Mouse (Mus musculus): ENCODE measurements around the gene Rpl10a.

- TF ChIP-seq CTCF (IDR thresholded peaks at IDR 0.05; ENCODE audit: borderline replicate concordance, control insufficient read depth, extremely low read depth, insufficient read depth, low read length, poor library complexity) (no peak), POLR2A (IDR thresholded peaks at IDR 0.05; ENCODE audit: control insufficient read depth, extremely low read depth, insufficient read depth, low read length, poor library complexity) (no peak)
These were observed 16.4 kb downstream of the Rpl10a start for GRCm38 (mm10) chr17:28344670-28345069.
